Mouse (Mus musculus) erythroblast, embryonic 14.5 days (primary cell): ENCODE measurements around the gene Glp1r.

Source experiments
- GATA1 ChIP-seq: IDR thresholded peaks from 2 replicates; pipeline ENCODE4 v1.6.1; 2012; ENCODE audit warnings: low read length, inconsistent platforms, mixed read lengths
- TAL1 ChIP-seq: IDR thresholded peaks from 3 replicates; pipeline ENCODE4 v1.6.1; 2012; ENCODE audit warnings: low read length, inconsistent platforms, mixed read lengths

GRCm38 (mm10) chr17:30866966-30867365 is 34.7 kb upstream of the Glp1r start:
- no peak for TF ChIP-seq TAL1
- no peak for TF ChIP-seq GATA1
